Mouse (Mus musculus): ENCODE data around the gene Pnldc1.

Pnldc1 gene

DNA sequence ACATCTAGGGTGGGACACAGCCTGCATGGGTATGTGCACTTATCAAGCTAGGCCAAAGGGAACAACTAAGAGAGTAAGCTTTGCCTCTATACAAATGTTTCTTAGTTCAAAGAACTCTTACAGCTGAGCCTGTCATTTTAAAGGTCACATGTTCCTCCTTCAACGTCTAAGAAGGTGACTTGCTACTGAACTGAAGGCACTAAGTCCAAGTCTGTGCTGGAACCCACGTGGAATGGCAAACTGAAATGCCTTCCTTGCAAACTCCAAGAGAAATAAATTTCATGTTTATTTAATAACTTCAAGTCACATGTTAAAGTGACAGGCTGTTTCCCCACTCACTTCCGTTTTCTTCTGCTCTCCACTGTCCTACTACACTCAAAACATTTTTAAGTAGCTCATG, 52.6 kb downstream of the Pnldc1 start:
- DNase-seq (ENCODE audit: low spot score), result no peak

DNA sequence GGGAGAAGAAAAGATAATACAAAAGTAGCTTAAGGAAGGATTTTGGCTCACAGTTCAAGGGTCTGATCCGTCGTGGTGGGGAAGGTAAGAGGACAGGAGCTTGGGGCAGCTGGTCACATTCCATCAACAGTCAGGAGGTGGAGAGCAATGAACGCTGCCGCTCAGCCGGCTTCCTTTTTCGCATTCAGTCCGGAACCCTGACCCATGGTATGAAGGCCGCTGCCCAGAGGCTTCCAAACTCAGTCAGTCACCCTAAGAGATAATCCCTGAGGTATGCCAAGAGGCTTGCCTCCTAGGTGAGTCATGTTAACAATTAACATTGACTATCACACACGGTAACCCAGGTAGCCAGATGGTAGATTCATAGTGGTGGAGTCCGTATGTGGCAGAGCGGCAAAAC, 55.6 kb downstream of the Pnldc1 start:
- DNase-seq (ENCODE audit: low spot score), result no peak

DNA sequence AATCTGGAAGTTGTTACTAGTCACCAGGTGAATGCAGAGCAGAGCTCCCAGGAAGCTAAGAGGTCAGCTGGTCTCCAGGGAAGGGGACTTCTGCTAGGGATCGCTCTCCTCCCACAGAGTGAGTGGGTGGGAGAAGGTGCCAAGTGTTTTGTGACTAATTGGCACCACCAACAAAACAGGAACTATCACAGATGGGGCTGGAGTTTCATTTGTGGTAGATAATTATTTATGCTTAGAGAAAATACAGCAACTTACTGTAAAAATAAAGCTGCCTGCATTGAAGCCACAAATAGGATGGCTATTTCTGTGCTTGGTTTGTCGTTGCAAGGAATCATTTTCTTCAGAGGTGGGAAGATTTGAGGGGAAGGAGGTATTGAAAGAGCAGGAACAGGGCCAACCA, 56.2 kb downstream of the Pnldc1 start:
- DNase-seq (ENCODE audit: low spot score), result no peak

DNA sequence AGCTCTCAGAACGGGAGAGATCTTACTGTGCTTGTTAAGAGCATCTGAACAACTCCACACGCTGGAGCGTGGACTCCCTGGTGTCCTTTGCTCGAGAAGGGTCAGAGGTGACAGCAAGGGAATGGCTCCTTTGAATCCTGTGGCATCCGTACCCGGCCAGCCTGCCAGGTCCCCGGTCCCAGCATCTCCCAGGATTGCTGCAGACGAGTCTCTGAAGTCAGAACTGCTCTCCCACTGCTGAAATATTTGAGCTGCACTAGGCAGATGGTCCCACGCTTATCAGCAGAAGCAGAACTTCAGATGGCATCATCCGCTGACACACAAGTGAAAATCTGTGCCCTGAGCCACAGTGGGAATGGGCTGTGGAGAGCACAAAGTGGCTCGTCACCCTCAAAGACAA, 58.3 kb downstream of the Pnldc1 start:
- DNase-seq (ENCODE audit: low spot score), result no peak

DNA sequence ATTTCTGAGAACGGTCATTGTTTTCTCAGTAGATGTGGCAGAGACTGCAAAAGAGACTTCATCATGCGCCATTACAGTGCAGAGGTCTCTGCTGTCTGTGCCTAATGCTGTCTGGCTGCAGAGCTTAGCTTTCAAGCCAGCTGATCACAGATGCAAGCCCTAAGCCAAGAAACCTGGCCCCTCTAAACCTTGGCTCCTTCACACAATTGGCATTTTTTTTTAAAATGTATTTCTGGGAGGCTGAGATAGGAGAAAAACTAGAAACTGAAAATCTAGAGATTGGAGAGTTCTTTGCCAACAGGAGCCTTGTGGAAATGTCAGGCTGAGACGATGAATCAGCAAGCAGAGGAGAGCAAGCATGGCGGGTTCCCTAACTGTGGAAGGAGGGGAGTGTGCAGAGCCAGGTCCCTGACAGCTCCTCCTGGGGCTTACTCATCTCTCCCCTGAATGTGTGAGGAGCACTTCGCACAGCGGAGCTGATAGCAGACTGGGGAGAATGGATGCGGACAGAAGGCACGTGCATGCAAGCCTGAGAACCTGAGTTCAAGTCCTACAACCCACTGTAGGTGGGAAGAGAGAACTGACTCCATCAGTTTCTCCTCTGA, 60.1 kb downstream of the Pnldc1 start:
- DNase-seq (ENCODE audit: low spot score), result no peak

DNA sequence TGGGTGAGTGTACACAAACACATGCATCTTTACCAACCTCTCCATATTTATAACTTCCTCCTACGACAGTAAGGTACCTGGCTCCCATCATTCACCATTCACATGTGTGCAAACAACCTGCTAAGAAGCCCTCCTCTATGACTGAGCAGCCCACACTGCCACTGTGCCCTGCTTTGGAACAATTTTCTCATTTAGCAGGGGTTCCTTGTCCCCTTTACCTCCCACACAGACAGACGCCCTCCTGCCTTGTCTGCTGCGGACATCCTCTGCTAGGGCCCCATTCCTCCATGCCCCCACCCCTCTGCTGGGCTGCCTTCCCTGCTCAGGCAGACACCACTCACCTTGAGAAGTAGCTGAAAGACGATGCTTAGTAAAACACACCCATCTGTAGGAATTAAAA, 62.3 kb downstream of the Pnldc1 start:
- DNase-seq (ENCODE audit: low spot score), result no peak

DNA sequence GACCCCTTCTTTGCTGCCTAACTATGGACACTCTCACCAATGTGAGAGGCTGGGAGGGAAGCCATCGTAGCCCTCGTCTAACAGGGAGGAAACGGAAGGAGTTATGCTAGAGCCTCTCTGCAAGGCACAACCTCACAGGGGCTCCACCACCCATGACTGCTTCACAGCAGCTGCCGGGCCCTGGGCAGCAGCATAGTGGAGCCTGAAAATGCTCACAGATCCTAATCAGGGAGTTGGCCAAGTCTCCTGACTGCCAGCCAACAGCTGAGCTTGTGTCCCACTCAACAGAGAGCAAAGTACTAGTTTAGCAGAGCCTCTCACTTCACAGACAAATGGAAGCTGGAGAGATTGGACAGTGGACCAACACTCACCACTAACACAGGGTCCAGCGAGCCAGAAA, 63.6 kb downstream of the Pnldc1 start:
- no peak for DNase-seq (ENCODE audit: low spot score)

DNA sequence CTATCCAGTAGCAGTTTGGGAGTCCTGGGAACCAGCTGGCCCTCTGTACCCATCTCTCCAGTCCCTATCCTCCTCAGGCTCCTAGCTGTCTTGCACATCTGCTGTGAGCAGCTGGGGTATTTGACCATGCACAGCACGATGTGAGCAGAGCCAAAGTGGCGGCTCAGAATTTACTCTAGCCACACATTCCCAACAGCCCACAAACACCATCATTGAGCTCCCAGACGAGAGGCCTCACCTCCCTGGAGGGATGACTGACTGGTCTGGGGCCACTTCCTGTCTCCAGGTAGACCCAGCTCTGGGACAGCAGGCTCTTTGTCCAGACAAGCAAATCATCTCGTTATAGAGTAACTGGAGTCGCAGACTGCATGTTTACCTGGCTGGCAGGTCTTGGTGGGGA, 64.2 kb downstream of the Pnldc1 start:
- DNase-seq (ENCODE audit: low spot score), result no peak

DNA sequence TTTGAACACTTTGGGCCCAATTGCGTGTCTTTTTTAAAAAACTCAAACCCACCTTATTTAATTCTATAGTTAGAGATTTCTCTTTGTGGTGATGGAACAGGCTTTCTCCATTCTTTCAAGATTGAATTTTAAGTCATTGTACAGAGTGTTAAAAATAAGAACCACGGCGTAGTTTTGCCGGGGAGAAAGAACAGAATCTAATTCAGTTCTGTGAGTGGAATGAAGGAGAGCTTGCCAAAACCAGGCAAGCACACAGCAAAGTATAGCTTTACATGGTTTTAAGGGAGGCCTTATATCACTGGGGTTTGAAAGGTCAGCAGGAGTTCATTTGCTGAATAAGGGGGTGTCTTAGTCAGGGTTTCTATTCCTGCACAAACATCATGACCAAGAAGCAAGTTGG, 65.5 kb downstream of the Pnldc1 start:
- DNase-seq (ENCODE audit: low spot score), result no peak

DNA sequence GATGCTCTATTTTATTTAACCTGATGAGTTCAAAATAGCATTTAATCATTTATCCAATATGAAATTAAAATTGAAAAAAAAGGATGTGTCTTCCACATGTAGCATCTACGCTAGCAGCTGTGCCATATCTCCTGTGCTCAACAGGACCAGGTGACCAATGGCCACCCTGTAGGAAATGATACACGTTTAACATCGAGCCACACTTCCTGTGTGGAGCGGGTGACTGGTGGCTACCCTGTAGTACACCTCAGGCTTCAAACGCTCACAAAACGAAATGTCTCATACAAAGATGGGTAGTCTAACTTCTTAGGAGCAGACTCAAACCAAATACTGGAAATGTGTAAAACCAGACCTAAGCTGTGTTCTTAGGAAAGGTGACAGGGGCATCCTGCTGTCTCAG, 66.2 kb downstream of the Pnldc1 start:
- no peak for DNase-seq (ENCODE audit: low spot score)

DNA sequence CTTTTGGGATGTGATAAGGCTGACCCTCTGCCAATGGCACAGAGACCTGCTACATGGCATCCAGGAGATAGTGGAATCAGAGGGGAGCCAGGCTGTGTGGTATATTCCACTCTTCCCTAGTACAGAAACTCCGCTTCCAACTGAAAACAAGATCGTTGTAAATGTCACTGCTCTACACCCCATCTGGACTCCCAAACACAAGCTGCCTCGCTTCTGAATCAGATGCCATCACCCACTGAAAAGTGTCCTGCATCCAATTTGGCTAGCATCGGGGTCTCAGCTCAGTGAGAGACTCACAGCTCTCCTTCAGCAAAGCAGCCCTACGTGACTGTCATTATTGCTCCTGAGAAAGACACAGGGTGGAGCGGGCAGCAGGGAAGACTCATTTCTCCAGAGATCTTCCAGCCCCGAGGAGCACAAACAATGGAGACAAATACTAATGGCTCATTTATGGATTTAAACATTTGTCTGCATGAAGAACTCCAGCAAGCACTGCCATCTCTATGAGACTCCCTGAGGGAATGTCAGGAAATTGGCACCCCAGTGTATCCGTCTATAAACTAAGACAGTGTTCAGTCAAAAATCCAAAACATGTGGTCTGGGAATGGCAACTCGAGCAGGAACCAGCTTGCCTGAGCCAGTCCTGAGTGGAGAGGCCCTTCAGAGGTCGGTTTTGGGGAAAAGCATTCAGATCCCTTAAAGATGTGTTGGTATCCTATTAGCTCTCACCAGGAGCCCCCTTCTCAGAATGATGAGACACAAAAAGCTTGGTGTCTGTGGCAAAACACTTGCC, 70.4 kb downstream of the Pnldc1 start:
- DNase-seq (ENCODE audit: low spot score), result no peak

Measured in ovary, adult 18-20 months (tissue).